Mouse (Mus musculus) ES-E14 (cell line): Measurements from ENCODE around the gene Ssbp2. TPM values are rescaled to one million over a fixed set of nuclear protein-coding genes. Genes with fewer than 3 reads are reported as not detected.

Source experiments
- DNase-seq: peaks from one replicate; pipeline ENCODE4 v3.0.0-alpha.2; 2013; ENCODE audit warnings: low read depth, low spot score
- H3K27ac ChIP-seq: 2 replicates; pipeline ENCODE4 v1.5.1; 2012; ENCODE audit warnings: low read depth, mild to moderate bottlenecking, low read length, moderate library complexity, mixed read lengths; ENCODE audit not compliant: poor library complexity, insufficient read depth, severe bottlenecking
- H3K36me3 ChIP-seq: 2 replicates; pipeline ENCODE4 v1.6.1; 2012; ENCODE audit warnings: mild to moderate bottlenecking, low read length, moderate library complexity, mixed read lengths; ENCODE audit not compliant: control insufficient read depth, poor library complexity, insufficient read depth, severe bottlenecking
- H3K4me1 ChIP-seq, 2 experiments: fragments of 150-350 bp in 1 of 2; sonication (generic) in 1 of 2; 2 replicates each; pipeline ENCODE4 v1.6.1; 2012; ENCODE audit warnings: low read length in 2 of 2, mild to moderate bottlenecking in 1 of 2, mixed read lengths in 1 of 2; ENCODE audit not compliant: control insufficient read depth in 2 of 2, insufficient read depth in 2 of 2, poor library complexity in 1 of 2
- H3K4me3 ChIP-seq, 2 experiments: fragments of 150-350 bp in 1 of 2; sonication (generic) in 1 of 2; 2 replicates each; pipeline ENCODE4 v1.5.1; 2012; ENCODE audit warnings: low read length in 2 of 2, low read depth in 1 of 2, mild to moderate bottlenecking in 1 of 2, mixed read lengths in 1 of 2; ENCODE audit not compliant: insufficient read depth in 1 of 2, poor library complexity in 1 of 2, severe bottlenecking in 1 of 2
- H3K9ac ChIP-seq: 2 replicates; pipeline ENCODE4 v1.6.1; 2012; ENCODE audit warnings: low read depth, mild to moderate bottlenecking, low read length, mixed read lengths; ENCODE audit not compliant: poor library complexity, insufficient read depth, severe bottlenecking
- H3K9me3 ChIP-seq: fragments of 150-350 bp; sonication (generic); 2 replicates; pipeline ENCODE4 v1.6.1; 2012; ENCODE audit warnings: low read depth, mild to moderate bottlenecking, low read length; ENCODE audit not compliant: control insufficient read depth, insufficient read depth
- CHD2 ChIP-seq: IDR thresholded peaks from 2 replicates; pipeline ENCODE4 v1.6.1; 2014; ENCODE audit warnings: mild to moderate bottlenecking, low read depth, low read length, inconsistent platforms
- HCFC1 ChIP-seq: IDR thresholded peaks from 2 replicates; pipeline ENCODE4 v1.6.1; 2012; ENCODE audit warnings: low read length, inconsistent platforms, borderline replicate concordance; ENCODE audit not compliant: insufficient read depth
- MAFK ChIP-seq: IDR thresholded peaks from 2 replicates; pipeline ENCODE4 v1.6.1; 2014; ENCODE audit warnings: mild to moderate bottlenecking, low read depth, low read length, inconsistent platforms; ENCODE audit not compliant: insufficient read depth
- ZC3H11A ChIP-seq: IDR thresholded peaks from 2 replicates; pipeline ENCODE4 v1.6.1; 2012; ENCODE audit warnings: low read depth, mild to moderate bottlenecking, inconsistent platforms, low read length, borderline replicate concordance
- ZNF384 ChIP-seq: IDR thresholded peaks from 2 replicates; pipeline ENCODE4 v1.6.1; 2012; ENCODE audit warnings: low read depth, low read length, inconsistent platforms
- in situ Hi-C, 2 experiments: fragments of 600-800 bp; cut with MboI; formaldehyde crosslinking; loops; one replicate each; pipeline ENCODE4 v1.15.1; 2025; ENCODE audit warnings: low sequenced_read_pairs in 2 of 2, inconsistent platforms in 1 of 2; ENCODE audit not compliant: unreplicated experiment in 2 of 2
- total RNA-seq: library from RNA; depleted of rRNA; stranded (reverse); fragments of 300-350 nt; gene quantifications from 2 replicates; pipeline ENCODE4 v1.2.3, GENCODE M21; 2012; rRNA removed

Ssbp2 gene
- total RNA-seq, 1 experiment = 7.2 TPM

DNA sequence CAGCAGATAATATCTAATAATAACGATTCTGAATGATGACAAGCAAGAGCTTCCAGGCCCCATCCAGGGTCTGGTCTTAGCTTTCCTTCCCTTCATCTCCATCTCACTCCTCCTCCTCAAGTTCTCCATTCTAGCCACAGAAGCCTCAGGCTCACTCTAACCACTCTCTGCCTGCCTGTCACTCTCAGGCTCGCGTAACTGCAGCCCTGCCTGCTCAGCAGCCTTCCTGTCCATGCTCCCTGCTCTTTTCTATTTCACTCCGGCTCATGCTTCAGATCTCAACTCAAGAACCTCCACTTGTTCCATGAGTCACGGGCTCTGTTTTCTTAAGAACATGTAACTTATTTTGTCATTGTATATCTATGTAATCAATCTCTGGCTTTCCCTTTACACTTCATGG, 286.4 kb downstream of the Ssbp2 start:
- Histone ChIP-seq H3K4me1 (no peaks in the 10 kb centered on the region), H3K36me3 (no peaks in the 10 kb centered on the region), H3K9ac (no peak overlapping the region), H3K4me3 (no peak overlapping the region), H3K9me3 (no peaks in the 10 kb centered on the region), H3K27ac (no peak overlapping the region)
- no peak for TF ChIP-seq ZNF384
- TF ChIP-seq CHD2 = no peak
- TF ChIP-seq MAFK = no peak
- TF ChIP-seq ZC3H11A = no peak
- no peak for TF ChIP-seq HCFC1
- DNase-seq = no peak
- in situ Hi-C loops = no loop called here

DNA sequence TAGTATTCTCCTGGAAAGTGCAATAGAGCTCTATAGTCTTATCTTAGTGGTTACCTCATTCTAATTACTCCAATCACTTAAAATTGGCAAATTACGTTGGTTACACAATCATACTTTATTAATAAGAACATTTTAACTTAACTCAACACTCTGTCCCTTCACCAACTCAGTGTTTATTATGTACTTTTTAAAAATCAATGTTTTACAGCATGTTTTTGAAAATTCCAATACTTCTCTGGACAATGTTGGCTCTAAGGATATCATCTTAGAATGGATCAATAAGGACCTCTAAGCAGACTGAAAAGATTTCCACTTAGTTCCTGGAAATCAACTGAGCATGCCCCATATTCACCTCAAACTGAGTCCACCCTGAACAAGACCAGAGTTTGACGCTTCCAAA, 288.3 kb downstream of the Ssbp2 start:
- H3K9me3 ChIP-seq = no peaks in the 10 kb centered on the region
- no peak overlapping the region for H3K9ac ChIP-seq
- in situ Hi-C loops = no loop called here
- no peak for DNase-seq
- no peak overlapping the region for H3K27ac ChIP-seq
- H3K36me3 ChIP-seq = no peaks in the 10 kb centered on the region
- no peak overlapping the region for H3K4me3 ChIP-seq
- TF ChIP-seq MAFK (no peak), CHD2 (no peak), ZC3H11A (no peak), ZNF384 (no peak), HCFC1 (no peak)
- no peaks in the 10 kb centered on the region for H3K4me1 ChIP-seq

DNA sequence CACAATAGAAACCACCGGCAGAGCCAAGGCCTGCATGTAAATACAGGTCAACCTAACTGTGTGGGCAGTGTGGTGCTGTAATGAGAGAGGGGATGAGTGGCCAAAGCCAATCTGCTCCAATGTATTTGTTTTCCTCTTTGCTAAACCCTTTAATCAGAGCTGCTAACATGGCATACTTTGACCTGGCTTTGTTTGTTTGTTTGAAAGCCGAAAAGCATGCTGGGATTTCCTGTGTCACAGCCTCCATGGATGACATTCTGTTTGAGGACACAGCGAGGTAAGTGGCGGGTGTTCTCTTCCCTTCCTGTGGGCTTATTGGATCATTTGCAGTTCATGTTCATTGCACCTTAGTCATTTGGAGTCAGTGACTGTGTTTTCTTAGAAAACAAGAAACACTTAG, 289.9 kb downstream of the Ssbp2 start:
- DNase-seq = no peak
- Histone ChIP-seq H3K36me3 (no peaks in the 10 kb centered on the region), H3K27ac (no peak overlapping the region), H3K9ac (no peak overlapping the region), H3K9me3 (no peaks in the 10 kb centered on the region), H3K4me3 (no peak overlapping the region), H3K4me1 (no peaks in the 10 kb centered on the region)
- no peak for TF ChIP-seq HCFC1
- TF ChIP-seq CHD2 = no peak
- TF ChIP-seq ZNF384 = no peak
- TF ChIP-seq ZC3H11A = no peak
- TF ChIP-seq MAFK = no peak
- in situ Hi-C loops = no loop called here

Other genes with a start within 250 kb of the Ssbp2 start
- gene Atg10, start 236.3 kb upstream of the Ssbp2 start, total RNA-seq = 2.0 and 2.6 TPM in 2 replicates